Mouse (Mus musculus): ENCODE measurements around the gene Pde4c.

GRCm38 (mm10) chr8:70691230-70691629, 32.3 kb upstream of the Pde4c start:
- TF ChIP-seq CTCF (IDR thresholded peaks at IDR 0.05; ENCODE audit: low read depth, low read length), result no peak
- TF ChIP-seq EP300 (IDR thresholded peaks at IDR 0.05; ENCODE audit: insufficient read depth, low read depth, low read length), result no peak

Measured in ES-Bruce4 (cell line).